Mouse (Mus musculus): Measurements from ENCODE around the gene Selenbp1. TPM values are rescaled to one million over a fixed set of nuclear protein-coding genes. Genes with fewer than 3 reads are reported as not detected.

Selenbp1 gene
- polyA plus RNA-seq, 1 experiment from 2014 or later: 12.2 TPM

DNA sequence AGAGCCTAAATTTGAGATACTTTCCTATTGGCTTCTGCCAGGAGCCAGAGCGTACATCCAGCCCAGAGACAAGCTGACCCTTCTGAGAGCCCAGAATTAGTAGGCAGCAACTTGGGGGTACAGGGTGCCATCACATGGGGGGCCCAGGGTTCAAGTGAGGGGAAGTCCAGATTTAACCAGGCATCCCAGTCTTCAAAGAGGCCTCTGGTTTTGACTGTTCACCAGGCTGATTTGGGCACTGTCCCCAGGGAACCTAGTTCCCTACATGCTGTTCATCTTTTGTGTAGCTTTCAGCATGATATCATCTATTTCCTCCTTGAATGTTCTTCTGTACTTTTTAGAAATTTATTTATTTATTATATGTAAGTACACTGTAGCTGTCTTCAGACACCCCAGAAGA lies 32.1 kb downstream of the Selenbp1 start:
- WGBS: 97% methylated on average over 1 of the region's 1 CpGs
- H3K27me3 ChIP-seq: no peaks in the 10 kb centered on the region

DNA sequence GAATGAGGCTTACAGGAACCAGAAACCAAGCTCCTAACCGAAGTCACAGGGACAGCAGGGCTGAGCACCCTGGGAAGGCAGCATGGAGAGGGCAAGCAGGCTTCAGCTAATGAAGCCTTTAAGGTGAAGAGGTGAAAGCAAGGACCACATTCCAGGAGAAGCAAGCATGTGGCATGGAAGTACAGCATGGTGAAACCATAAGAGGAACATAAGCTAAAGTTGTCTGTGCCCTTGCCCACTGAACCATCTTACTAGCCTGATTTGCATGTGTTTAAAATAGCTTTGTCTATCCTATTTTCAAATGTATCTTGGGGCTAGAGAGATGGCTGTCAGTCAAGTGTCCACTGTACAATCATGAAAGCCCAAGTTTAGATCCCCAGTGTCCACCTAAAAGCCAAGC lies 33.0 kb downstream of the Selenbp1 start:
- Histone ChIP-seq H3K36me3 (no peaks in the 10 kb centered on the region), H3K4me2 (replicated peaks) (no peak overlapping the region), H3K27ac (no peak overlapping the region), H3K4me3 (no peak overlapping the region), H3K4me1 (no peaks in the 10 kb centered on the region), H3K9me3 (replicated peaks) (no peaks in the 10 kb centered on the region), H3K9ac (no peak overlapping the region), H3K27me3 (no peaks in the 10 kb centered on the region)
- ATAC-seq (ENCODE audit: low FRiP score): no peak
- WGBS: 69% methylated on average over 1 of the region's 1 CpGs

More for the DNA sequence above, 32.1 kb downstream of the Selenbp1 start:
- ATAC-seq (ENCODE audit: low FRiP score): no peak
- Histone ChIP-seq H3K4me3 (no peak overlapping the region), H3K27ac (no peak overlapping the region), H3K9ac (no peak overlapping the region), H3K9me3 (replicated peaks) (no peaks in the 10 kb centered on the region), H3K36me3 (no peaks in the 10 kb centered on the region), H3K4me1 (no peaks in the 10 kb centered on the region), H3K4me2 (replicated peaks) (no peak overlapping the region)

- ATAC-seq (ENCODE audit: low FRiP score): no peak
- WGBS: 81% methylated on average over 3 of the region's 3 CpGs
- H3K4me1 ChIP-seq: peaks cover 18% of the 10 kb centered on the region
- no peaks in the 10 kb centered on the region for H3K27me3 ChIP-seq
- H3K36me3 ChIP-seq: peaks cover 7% of the 10 kb centered on the region; the same call in 1 of the 2 replicates
- no peak overlapping the region for H3K9ac ChIP-seq
- H3K9me3 ChIP-seq (replicated peaks): no peaks in the 10 kb centered on the region
- no peak overlapping the region for H3K27ac ChIP-seq
- H3K4me2 ChIP-seq (replicated peaks): no peak overlapping the region
- H3K4me3 ChIP-seq: no peak overlapping the region
Measured at GRCm38 (mm10) chr3:94972552-94972951, 39.7 kb downstream of the Selenbp1 start.

DNA sequence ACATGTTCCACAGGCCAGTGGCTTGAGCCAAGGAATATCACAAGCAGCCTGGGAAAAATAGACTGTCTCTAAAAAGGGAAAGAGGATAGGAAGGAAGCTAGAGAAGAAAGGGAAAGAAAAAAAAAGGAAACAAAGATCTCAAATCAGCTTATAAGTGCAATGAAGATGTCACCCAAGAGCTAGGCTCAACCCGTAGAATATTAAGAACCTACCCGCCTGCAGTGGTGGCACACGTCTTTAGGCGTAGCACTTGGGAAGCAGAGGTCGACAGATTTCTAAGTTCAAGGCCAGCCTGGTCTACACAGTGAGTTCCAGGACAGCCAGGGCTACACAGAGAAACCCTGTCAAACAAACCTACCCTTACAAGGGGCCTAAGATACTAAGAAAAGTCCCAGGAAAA lies 40.8 kb downstream of the Selenbp1 start:
- Histone ChIP-seq H3K36me3 (peaks cover 13% of the 10 kb centered on the region; the same call in 1 of the 2 replicates), H3K9ac (no peak overlapping the region), H3K4me3 (peak overlapping the region; percentile 89; the same call in 1 of the 2 replicates), H3K4me1 (peaks cover 18% of the 10 kb centered on the region), H3K4me2 (replicated peaks) (peak overlapping the region; percentile 71), H3K27ac (no peak overlapping the region), H3K9me3 (replicated peaks) (no peaks in the 10 kb centered on the region), H3K27me3 (no peaks in the 10 kb centered on the region)
- 81% methylated on average over 5 of the region's 5 CpGs for WGBS
- ATAC-seq (ENCODE audit: low FRiP score): 0 out of 2 replicates have a peak, but pooled peaks have one; percentile 6

- peak overlapping the region; percentile 58 for H3K9ac ChIP-seq
- peak overlapping the region; percentile 89 for H3K4me3 ChIP-seq
- H3K4me1 ChIP-seq: peaks cover 18% of the 10 kb centered on the region
- H3K36me3 ChIP-seq: peaks cover 13% of the 10 kb centered on the region; the same call in 1 of the 2 replicates
- peak; percentile 53 for ATAC-seq (ENCODE audit: low FRiP score)
- peak overlapping the region; percentile 71 for H3K4me2 ChIP-seq (replicated peaks)
- 16% methylated on average over 9 of the region's 9 CpGs for WGBS
- H3K27ac ChIP-seq: peak overlapping the region; percentile 89; the same call in 1 of the 2 replicates
- no peaks in the 10 kb centered on the region for H3K9me3 ChIP-seq (replicated peaks)
- H3K27me3 ChIP-seq: no peaks in the 10 kb centered on the region
Measured at GRCm38 (mm10) chr3:94974026-94974527, 41.2 kb downstream of the Selenbp1 start.

DNA sequence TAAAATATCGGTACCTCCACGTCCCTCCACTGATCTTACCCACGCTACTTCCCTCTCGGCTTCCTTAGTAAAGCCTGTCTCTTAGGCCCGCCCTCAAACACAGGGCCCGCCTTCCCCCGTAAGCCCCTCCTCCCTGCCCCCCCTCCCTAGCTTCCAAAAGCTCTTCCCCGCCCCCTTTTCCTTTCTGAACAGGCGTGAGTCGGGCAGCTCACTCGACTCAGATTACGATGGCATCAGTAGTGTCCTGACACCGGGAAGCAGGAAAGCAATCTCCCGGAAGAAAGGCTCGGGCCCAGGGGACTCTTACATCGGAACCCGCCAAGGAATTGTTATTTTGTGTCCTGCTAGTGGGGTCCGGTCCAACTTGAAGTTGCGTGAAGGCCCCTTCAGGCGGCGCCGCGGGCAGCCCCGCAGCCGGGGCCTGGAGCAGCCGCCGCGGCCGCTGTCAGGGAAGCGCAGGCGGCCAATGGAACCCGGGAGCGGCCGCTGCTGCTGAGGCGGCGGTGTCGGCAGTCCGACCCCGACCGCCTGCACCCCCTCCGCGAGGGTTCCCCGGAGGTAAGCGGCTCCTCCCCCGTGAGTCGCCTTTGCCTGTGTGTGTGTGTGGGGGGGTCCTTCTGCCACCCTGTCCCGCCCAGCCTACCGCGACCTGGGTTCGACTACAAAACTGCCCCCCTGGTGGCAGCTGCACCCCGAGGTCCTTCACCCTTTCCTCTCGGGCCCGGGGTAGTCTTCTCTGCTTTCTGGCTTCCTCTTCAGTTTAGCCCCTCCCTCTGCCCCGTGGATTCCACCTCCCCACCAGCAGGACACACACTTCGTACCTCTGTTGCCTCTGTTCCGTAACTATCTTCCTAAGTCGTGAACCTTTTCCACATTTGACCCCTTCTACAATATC lies 41.9 kb downstream of the Selenbp1 start, which contains the start of gene Pi4kb:
Gene Pi4kb (plus strand): TSS at position 204 of the 895 bp plus-strand sequence.
- Histone ChIP-seq H3K27me3 (no peaks in the 10 kb centered on the region), H3K27ac (peak within 1 kb of the TSS; percentile 89), H3K4me2 (replicated peaks) (peak within 1 kb of the TSS; percentile 71), H3K4me1 (peaks cover 18% of the 10 kb centered on the region), H3K4me3 (peak within 1 kb of the TSS; percentile 89), H3K36me3 (peaks cover 13% of the 10 kb centered on the region; the same call in 1 of the 2 replicates), H3K9ac (peak within 1 kb of the TSS; percentile 92), H3K9me3 (replicated peaks) (no peaks in the 10 kb centered on the region)
- WGBS: under 1% methylated on average over 49 of the region's 57 CpGs
- ATAC-seq (ENCODE audit: low FRiP score): peak; percentile 95

DNA sequence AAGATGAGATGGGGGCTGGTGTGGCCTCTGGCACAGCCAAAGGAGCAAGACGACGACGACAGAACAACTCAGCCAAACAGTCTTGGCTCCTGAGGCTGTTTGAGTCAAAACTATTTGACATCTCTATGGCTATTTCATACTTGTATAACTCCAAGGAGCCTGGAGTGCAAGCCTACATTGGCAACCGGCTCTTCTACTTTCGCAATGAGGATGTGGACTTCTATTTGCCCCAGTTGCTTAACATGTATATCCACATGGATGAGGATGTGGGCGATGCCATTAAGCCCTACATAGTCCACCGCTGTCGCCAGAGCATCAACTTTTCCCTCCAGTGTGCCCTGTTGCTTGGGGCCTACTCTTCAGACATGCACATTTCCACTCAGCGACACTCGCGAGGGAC lies 51.5 kb downstream of the Selenbp1 start:
- Histone ChIP-seq H3K27ac (no peak overlapping the region), H3K9ac (no peak overlapping the region), H3K4me1 (peaks cover 6% of the 10 kb centered on the region; the same call in 1 of the 2 replicates), H3K4me2 (replicated peaks) (no peak overlapping the region), H3K36me3 (peaks cover 36% of the 10 kb centered on the region), H3K27me3 (no peaks in the 10 kb centered on the region), H3K9me3 (replicated peaks) (no peaks in the 10 kb centered on the region), H3K4me3 (no peak overlapping the region)
- ATAC-seq (ENCODE audit: low FRiP score): no peak
- WGBS: 93% methylated on average over 11 of the region's 11 CpGs

- WGBS: 95% methylated on average over 2 of the region's 2 CpGs
- Histone ChIP-seq H3K9ac (no peak overlapping the region), H3K9me3 (replicated peaks) (no peaks in the 10 kb centered on the region), H3K27me3 (no peaks in the 10 kb centered on the region), H3K4me3 (no peak overlapping the region), H3K27ac (no peak overlapping the region), H3K4me1 (peaks cover 6% of the 10 kb centered on the region; the same call in 1 of the 2 replicates), H3K4me2 (replicated peaks) (no peak overlapping the region), H3K36me3 (peaks cover 42% of the 10 kb centered on the region)
- ATAC-seq (ENCODE audit: low FRiP score): no peak
Measured at GRCm38 (mm10) chr3:94985513-94985912, 52.7 kb downstream of the Selenbp1 start.

DNA sequence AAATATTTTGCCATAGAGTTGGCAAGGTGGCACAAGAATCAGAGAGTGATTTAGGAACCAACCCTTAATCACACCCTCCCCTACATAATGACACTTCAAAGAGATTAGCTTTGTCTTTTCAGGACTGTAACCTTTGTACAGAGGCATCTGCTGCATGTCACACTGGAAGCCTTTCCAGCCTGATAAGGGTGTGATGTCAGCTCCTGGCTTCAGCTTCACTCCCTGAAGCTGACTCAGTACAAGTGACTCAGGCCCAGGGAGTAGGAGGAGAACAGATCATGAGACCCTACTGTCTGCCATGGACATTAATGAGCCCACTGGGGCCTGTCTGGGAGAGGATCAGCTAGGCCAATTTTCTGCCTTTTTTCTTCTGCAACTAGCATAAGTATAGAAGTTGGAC lies 54.7 kb downstream of the Selenbp1 start:
- Histone ChIP-seq H3K4me1 (peaks cover 6% of the 10 kb centered on the region; the same call in 1 of the 2 replicates), H3K4me3 (no peak overlapping the region), H3K27me3 (no peaks in the 10 kb centered on the region), H3K36me3 (peaks cover 54% of the 10 kb centered on the region), H3K9me3 (replicated peaks) (no peaks in the 10 kb centered on the region), H3K9ac (no peak overlapping the region), H3K27ac (no peak overlapping the region), H3K4me2 (replicated peaks) (no peak overlapping the region)
- ATAC-seq (ENCODE audit: low FRiP score): no peak

DNA sequence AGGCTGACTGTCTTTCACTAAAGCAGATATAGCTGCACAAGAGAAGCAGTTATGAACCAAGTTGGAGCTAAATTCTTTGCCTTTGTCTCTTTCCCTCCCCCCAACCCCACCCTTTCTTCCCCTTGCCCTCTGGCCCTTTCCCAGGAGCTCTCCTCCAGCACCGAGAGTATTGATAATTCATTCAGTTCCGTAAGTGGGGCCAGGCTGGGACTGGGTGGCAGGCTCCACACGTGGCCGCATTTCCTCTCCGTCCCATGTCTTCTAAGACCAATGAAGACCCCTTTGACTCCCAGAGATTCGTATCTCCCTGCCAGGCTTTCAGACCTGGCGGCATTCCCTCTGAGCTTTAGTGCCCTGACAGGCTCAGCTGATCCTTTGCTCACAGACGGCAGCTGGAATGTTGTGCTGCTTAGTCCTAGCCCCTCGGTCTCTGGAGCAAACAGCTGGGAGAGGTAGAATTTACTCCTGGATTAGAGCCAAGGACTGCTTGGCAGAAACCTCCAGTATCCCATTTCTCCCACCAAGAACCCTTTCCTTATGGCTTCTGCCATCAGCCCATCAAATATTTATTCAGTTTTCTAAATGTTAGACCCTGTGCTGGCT lies 56.4 kb downstream of the Selenbp1 start:
- ATAC-seq (ENCODE audit: low FRiP score): no peak
- H3K27me3 ChIP-seq: no peaks in the 10 kb centered on the region
- WGBS: 56% methylated on average over 9 of the region's 9 CpGs
- no peaks in the 10 kb centered on the region for H3K9me3 ChIP-seq (replicated peaks)
- no peak overlapping the region for H3K4me2 ChIP-seq (replicated peaks)
- H3K27ac ChIP-seq: no peak overlapping the region; the same call in 1 of the 2 replicates
- no peak overlapping the region for H3K4me3 ChIP-seq
- H3K36me3 ChIP-seq: peaks cover 59% of the 10 kb centered on the region
- H3K4me1 ChIP-seq: peaks cover 6% of the 10 kb centered on the region; the same call in 1 of the 2 replicates
- no peak overlapping the region for H3K9ac ChIP-seq

Measured in hindbrain, embryonic 12.5 days (tissue).